Mouse (Mus musculus) limb, embryonic 12.5 days (tissue): ENCODE results near the gene Uggt1. TPM values are rescaled to one million over a fixed set of nuclear protein-coding genes. Genes with fewer than 3 reads are reported as not detected.

Experiments
- ATAC-seq: fragments of 200-750 bp; cut with Nextera tagmentation; 2 replicates; pipeline ENCODE4 v1.8.0; 2017; ENCODE audit warnings: low read depth, moderate TSS enrichment; ENCODE audit not compliant: insufficient number of reproducible peaks, insufficient read depth, low FRiP score, low TSS enrichment
- H3K27ac ChIP-seq: fragments of 300-500 bp; sonication (generic); 2 replicates; pipeline ENCODE4 v1.5.1; 2016; ENCODE audit warnings: mild to moderate bottlenecking, moderate library complexity
- H3K27me3 ChIP-seq: fragments of 300-500 bp; sonication (generic); 2 replicates; pipeline ENCODE4 v1.6.1; 2016; ENCODE audit warnings: mild to moderate bottlenecking, moderate library complexity
- H3K36me3 ChIP-seq: fragments of 300-500 bp; sonication (generic); 2 replicates; pipeline ENCODE4 v1.6.1; 2016; ENCODE audit warnings: mild to moderate bottlenecking, moderate library complexity
- H3K4me1 ChIP-seq: fragments of 300-500 bp; sonication (generic); replicated peaks from 2 replicates; pipeline ENCODE4 v1.6.1; 2016
- H3K4me2 ChIP-seq: fragments of 300-500 bp; sonication (generic); 2 replicates; pipeline ENCODE4 v1.6.1; 2016; ENCODE audit warnings: mild to moderate bottlenecking, moderate library complexity
- H3K4me3 ChIP-seq: fragments of 300-500 bp; sonication (generic); replicated peaks from 2 replicates; pipeline ENCODE4 v1.5.1; 2016; ENCODE audit warnings: mild to moderate bottlenecking
- H3K9ac ChIP-seq: fragments of 300-500 bp; sonication (generic); replicated peaks from 2 replicates; pipeline ENCODE4 v1.6.1; 2016; ENCODE audit warnings: mild to moderate bottlenecking, moderate library complexity
- H3K9me3 ChIP-seq: fragments of 300-500 bp; sonication (generic); 2 replicates; pipeline ENCODE4 v1.6.1; 2016; ENCODE audit warnings: mild to moderate bottlenecking, moderate library complexity
- WGBS: fragments of 180-500 bp; shearing (Covaris S2); methylation state at CpG from one replicate; pipeline ENCODE4 v1.1.7; 2016; 5-methylcytosine and 5-hydroxymethylcytosine counted together
- polyA plus RNA-seq: library from polyadenylated mRNA; unstranded; fragments of >200 nt; fragmentation: Nextera tagmentation; extraction: Ambion mirVana; gene quantifications from 2 replicates; pipeline ENCODE4 v1.2.1, GENCODE M21; 2016

Gene Uggt1
- polyA plus RNA-seq, 1 experiment from 2014 or later, result 52.9 TPM

GRCm38 (mm10) chr1:36131154-36131553 lies 113.4 kb downstream of the Uggt1 start:
- H3K27ac ChIP-seq, result no peak overlapping the region
- H3K27me3 ChIP-seq, result no peaks in the 10 kb centered on the region
- H3K9ac ChIP-seq, result no peak overlapping the region
- H3K4me1 ChIP-seq, result peaks cover 9% of the 10 kb centered on the region; the same call in 1 of the 2 replicates
- H3K4me2 ChIP-seq, result no peak overlapping the region
- H3K4me3 ChIP-seq, result no peak overlapping the region
- WGBS, result 53% methylated on average over 4 of the region's 4 CpGs
- no peaks in the 10 kb centered on the region for H3K9me3 ChIP-seq
- ATAC-seq, result no peak
- no peaks in the 10 kb centered on the region for H3K36me3 ChIP-seq

- no peaks in the 10 kb centered on the region for H3K36me3 ChIP-seq
- peaks cover 9% of the 10 kb centered on the region; the same call in 1 of the 2 replicates for H3K4me1 ChIP-seq
- ATAC-seq, result no peak
- no peak overlapping the region for H3K4me2 ChIP-seq
- H3K27me3 ChIP-seq, result no peaks in the 10 kb centered on the region
- 92% methylated on average over 4 of the region's 4 CpGs for WGBS
- no peak overlapping the region for H3K4me3 ChIP-seq
- no peaks in the 10 kb centered on the region for H3K9me3 ChIP-seq
- no peak overlapping the region for H3K9ac ChIP-seq
- no peak overlapping the region for H3K27ac ChIP-seq
Measured at GRCm38 (mm10) chr1:36130307-36131035, 114.0 kb downstream of the Uggt1 start.

- 93% methylated on average over 8 of the region's 8 CpGs for WGBS
Measured at GRCm38 (mm10) chr1:36129881-36130280, 114.6 kb downstream of the Uggt1 start.

GRCm38 (mm10) chr1:36129126-36129525 lies 115.4 kb downstream of the Uggt1 start:
- ATAC-seq, result no peak
- H3K9ac ChIP-seq, result no peak overlapping the region
- H3K27ac ChIP-seq, result no peak overlapping the region
- H3K4me1 ChIP-seq, result peaks cover 9% of the 10 kb centered on the region; the same call in 1 of the 2 replicates
- no peaks in the 10 kb centered on the region for H3K27me3 ChIP-seq
- H3K4me2 ChIP-seq, result no peak overlapping the region
- H3K9me3 ChIP-seq, result peaks cover 6% of the 10 kb centered on the region; the same call in 1 of the 2 replicates
- WGBS, result 35% methylated on average over 4 of the region's 4 CpGs
- no peaks in the 10 kb centered on the region for H3K36me3 ChIP-seq
- no peak overlapping the region for H3K4me3 ChIP-seq

More at GRCm38 (mm10) chr1:36129881-36130280, 114.6 kb downstream of the Uggt1 start:
- Histone ChIP-seq H3K4me3 (no peak overlapping the region), H3K27ac (no peak overlapping the region), H3K4me1 (peaks cover 9% of the 10 kb centered on the region; the same call in 1 of the 2 replicates), H3K4me2 (no peak overlapping the region), H3K36me3 (no peaks in the 10 kb centered on the region), H3K9me3 (no peaks in the 10 kb centered on the region), H3K9ac (no peak overlapping the region), H3K27me3 (no peaks in the 10 kb centered on the region)
- ATAC-seq, result no peak

GRCm38 (mm10) chr1:36125076-36125475 lies 119.4 kb downstream of the Uggt1 start:
- ATAC-seq, result no peak
- no peak overlapping the region for H3K9ac ChIP-seq
- H3K9me3 ChIP-seq, result peaks cover 6% of the 10 kb centered on the region; the same call in 1 of the 2 replicates
- WGBS, result 71% methylated on average over 7 of the region's 7 CpGs
- H3K4me2 ChIP-seq, result no peak overlapping the region
- no peaks in the 10 kb centered on the region for H3K27me3 ChIP-seq
- H3K4me3 ChIP-seq, result no peak overlapping the region
- peaks cover 4% of the 10 kb centered on the region; the same call in 1 of the 2 replicates for H3K4me1 ChIP-seq
- H3K36me3 ChIP-seq, result no peaks in the 10 kb centered on the region
- H3K27ac ChIP-seq, result no peak overlapping the region

GRCm38 (mm10) chr1:36121172-36121571 lies 123.3 kb downstream of the Uggt1 start:
- H3K4me1 ChIP-seq, result no peaks in the 10 kb centered on the region
- no peak overlapping the region for H3K27ac ChIP-seq
- H3K4me3 ChIP-seq, result no peak overlapping the region
- no peak overlapping the region for H3K9ac ChIP-seq
- H3K4me2 ChIP-seq, result no peak overlapping the region
- H3K36me3 ChIP-seq, result no peaks in the 10 kb centered on the region
- no peaks in the 10 kb centered on the region for H3K27me3 ChIP-seq
- 88% methylated on average over 8 of the region's 8 CpGs for WGBS
- no peak for ATAC-seq
- H3K9me3 ChIP-seq, result peaks cover 6% of the 10 kb centered on the region; the same call in 1 of the 2 replicates

GRCm38 (mm10) chr1:36119426-36119825 lies 125.1 kb downstream of the Uggt1 start:
- ATAC-seq, result no peak
- WGBS, result 89% methylated on average over 4 of the region's 4 CpGs

GRCm38 (mm10) chr1:36118958-36119357 lies 125.6 kb downstream of the Uggt1 start:
- ATAC-seq, result no peak
- Histone ChIP-seq H3K9me3 (no peaks in the 10 kb centered on the region), H3K27ac (no peak overlapping the region), H3K36me3 (no peaks in the 10 kb centered on the region), H3K4me3 (no peak overlapping the region), H3K27me3 (no peaks in the 10 kb centered on the region), H3K4me1 (no peaks in the 10 kb centered on the region), H3K9ac (no peak overlapping the region), H3K4me2 (no peak overlapping the region)
- 84% methylated on average over 3 of the region's 3 CpGs for WGBS

More at GRCm38 (mm10) chr1:36119426-36119825, 125.1 kb downstream of the Uggt1 start:
- no peak overlapping the region for H3K27ac ChIP-seq
- H3K9me3 ChIP-seq, result peaks cover 2% of the 10 kb centered on the region; the same call in 1 of the 2 replicates
- no peaks in the 10 kb centered on the region for H3K4me1 ChIP-seq
- H3K36me3 ChIP-seq, result no peaks in the 10 kb centered on the region
- H3K4me3 ChIP-seq, result no peak overlapping the region
- H3K9ac ChIP-seq, result no peak overlapping the region
- no peaks in the 10 kb centered on the region for H3K27me3 ChIP-seq
- no peak overlapping the region for H3K4me2 ChIP-seq

GRCm38 (mm10) chr1:36118061-36118685 lies 126.3 kb downstream of the Uggt1 start:
- no peak overlapping the region for H3K4me2 ChIP-seq
- H3K9me3 ChIP-seq, result no peaks in the 10 kb centered on the region
- ATAC-seq, result no peak
- no peaks in the 10 kb centered on the region for H3K4me1 ChIP-seq
- no peak overlapping the region for H3K4me3 ChIP-seq
- H3K36me3 ChIP-seq, result no peaks in the 10 kb centered on the region
- 81% methylated on average over 9 of the region's 9 CpGs for whole genome bisulfite sequencing
- H3K27ac ChIP-seq, result no peak overlapping the region
- no peaks in the 10 kb centered on the region for H3K27me3 ChIP-seq
- no peak overlapping the region for H3K9ac ChIP-seq

GRCm38 (mm10) chr1:36116488-36116887 lies 128.0 kb downstream of the Uggt1 start:
- no peak overlapping the region for H3K27ac ChIP-seq

GRCm38 (mm10) chr1:36114844-36115243 lies 129.7 kb downstream of the Uggt1 start:
- Histone ChIP-seq H3K9ac (no peak overlapping the region), H3K4me3 (no peak overlapping the region)
- 79% methylated on average over 3 of the region's 3 CpGs for WGBS

More at GRCm38 (mm10) chr1:36116488-36116887, 128.0 kb downstream of the Uggt1 start:
- no peaks in the 10 kb centered on the region for H3K36me3 ChIP-seq
- H3K9me3 ChIP-seq, result no peaks in the 10 kb centered on the region
- no peak overlapping the region for H3K9ac ChIP-seq
- WGBS, result 80% methylated on average over 5 of the region's 5 CpGs
- H3K4me1 ChIP-seq, result no peaks in the 10 kb centered on the region
- no peak for ATAC-seq
- no peak overlapping the region for H3K4me3 ChIP-seq
- no peaks in the 10 kb centered on the region for H3K27me3 ChIP-seq
- H3K4me2 ChIP-seq, result no peak overlapping the region

More at GRCm38 (mm10) chr1:36114844-36115243, 129.7 kb downstream of the Uggt1 start:
- no peak overlapping the region for H3K27ac ChIP-seq
- no peaks in the 10 kb centered on the region for H3K9me3 ChIP-seq
- no peak overlapping the region for H3K4me2 ChIP-seq
- H3K36me3 ChIP-seq, result no peaks in the 10 kb centered on the region
- H3K4me1 ChIP-seq, result no peaks in the 10 kb centered on the region
- no peak for ATAC-seq
- H3K27me3 ChIP-seq, result no peaks in the 10 kb centered on the region
